Mouse (Mus musculus) liver, embryonic 11.5 days (tissue): ENCODE data around the gene Ccdc88c. TPM values are rescaled to one million over a fixed set of nuclear protein-coding genes. Genes with fewer than 3 reads are reported as not detected.

Source experiments
- ATAC-seq: fragments of 200-750 bp; cut with Nextera tagmentation; replicated peaks from 2 replicates; pipeline ENCODE4 v1.8.0; 2017; ENCODE audit warnings: moderate number of reproducible peaks, mild to moderate bottlenecking, moderate TSS enrichment, moderate library complexity; ENCODE audit not compliant: low FRiP score
- DNase-seq: peaks from one replicate; pipeline ENCODE4 v3.0.0-alpha.2; 2017; ENCODE audit warnings: low spot score
- H3K27ac ChIP-seq: fragments of 300-500 bp; sonication (generic); 2 replicates; pipeline ENCODE4 v1.5.1; 2014; ENCODE audit warnings: mild to moderate bottlenecking, low read depth, low read length, control low read depth
- H3K27me3 ChIP-seq: fragments of 300-500 bp; sonication (generic); replicated peaks from 2 replicates; pipeline ENCODE4 v1.6.1; 2014; ENCODE audit warnings: low read length, mixed read lengths; ENCODE audit not compliant: control insufficient read depth, insufficient read depth
- H3K36me3 ChIP-seq: fragments of 300-500 bp; sonication (generic); 2 replicates; pipeline ENCODE4 v1.6.1; 2014; ENCODE audit warnings: mild to moderate bottlenecking, low read length, moderate library complexity, mixed read lengths; ENCODE audit not compliant: control insufficient read depth, insufficient read depth
- H3K4me1 ChIP-seq: fragments of 300-500 bp; sonication (generic); replicated peaks from 2 replicates; pipeline ENCODE4 v1.6.1; 2014; ENCODE audit warnings: low read length, mixed read lengths; ENCODE audit not compliant: control insufficient read depth, insufficient read depth
- H3K4me2 ChIP-seq: fragments of 300-500 bp; sonication (generic); 2 replicates; pipeline ENCODE4 v1.6.1; 2014; ENCODE audit warnings: mild to moderate bottlenecking, control low read depth, moderate library complexity
- H3K4me3 ChIP-seq: fragments of 300-500 bp; sonication (generic); 2 replicates; pipeline ENCODE4 v1.5.1; 2014; ENCODE audit warnings: low read depth, low read length, control low read depth
- H3K9ac ChIP-seq: fragments of 300-500 bp; sonication (generic); 2 replicates; pipeline ENCODE4 v1.6.1; 2014; ENCODE audit warnings: low read depth, low read length, control low read depth
- H3K9me3 ChIP-seq: fragments of 300-500 bp; sonication (generic); 2 replicates; pipeline ENCODE4 v1.6.1; 2016; ENCODE audit warnings: low read length, inconsistent platforms, mixed read lengths; ENCODE audit not compliant: control insufficient read depth
- WGBS: fragments of 180-500 bp; shearing (Covaris S2); extraction: QIAGEN DNeasy Blood & Tissue Kit; methylation state at CpG from one replicate; pipeline ENCODE4 v1.1.7; 2014; 5-methylcytosine and 5-hydroxymethylcytosine counted together
- polyA plus RNA-seq: library from polyadenylated mRNA; unstranded; fragments of >200 nt; fragmentation: Nextera tagmentation; extraction: Ambion mirVana; gene quantifications from 2 replicates; pipeline ENCODE4 v1.2.1, GENCODE M21; 2014

Gene Ccdc88c
- polyA plus RNA-seq, 1 experiment from 2014 or later = 13.3 TPM

- H3K27ac ChIP-seq = peak overlapping the region; percentile 96
- H3K9me3 ChIP-seq = no peaks in the 10 kb centered on the region
- DNase-seq (peak; percentile 78), ATAC-seq (peak; percentile 55)
- H3K4me1 ChIP-seq = peaks cover 66% of the 10 kb centered on the region
- H3K27me3 ChIP-seq = no peaks in the 10 kb centered on the region
- 0 out of 2 replicates have a peak, but pooled peaks cover 1% of the 10 kb centered on the region for H3K36me3 ChIP-seq
- H3K9ac ChIP-seq = peak overlapping the region; percentile 16; the same call in 1 of the 2 replicates
- 24% methylated on average over 5 of the region's 5 CpGs for WGBS
- no peak overlapping the region for H3K4me2 ChIP-seq
- H3K4me3 ChIP-seq = no peak overlapping the region
Measured at GRCm38 (mm10) chr12:100958006-100958405, 70.8 kb downstream of the Ccdc88c start.

GRCm38 (mm10) chr12:100957257-100957656 is 71.6 kb downstream of the Ccdc88c start:
- Histone ChIP-seq H3K9me3 (no peaks in the 10 kb centered on the region), H3K36me3 (0 out of 2 replicates have a peak, but pooled peaks cover 2% of the 10 kb centered on the region), H3K27ac (peak overlapping the region; percentile 96), H3K4me3 (no peak overlapping the region), H3K9ac (peak overlapping the region; percentile 37), H3K27me3 (no peaks in the 10 kb centered on the region), H3K4me2 (peak overlapping the region; percentile 10), H3K4me1 (peaks cover 72% of the 10 kb centered on the region)
- DNase-seq (no peak), ATAC-seq (no peak)
- WGBS = 74% methylated on average over 3 of the region's 3 CpGs

DNA sequence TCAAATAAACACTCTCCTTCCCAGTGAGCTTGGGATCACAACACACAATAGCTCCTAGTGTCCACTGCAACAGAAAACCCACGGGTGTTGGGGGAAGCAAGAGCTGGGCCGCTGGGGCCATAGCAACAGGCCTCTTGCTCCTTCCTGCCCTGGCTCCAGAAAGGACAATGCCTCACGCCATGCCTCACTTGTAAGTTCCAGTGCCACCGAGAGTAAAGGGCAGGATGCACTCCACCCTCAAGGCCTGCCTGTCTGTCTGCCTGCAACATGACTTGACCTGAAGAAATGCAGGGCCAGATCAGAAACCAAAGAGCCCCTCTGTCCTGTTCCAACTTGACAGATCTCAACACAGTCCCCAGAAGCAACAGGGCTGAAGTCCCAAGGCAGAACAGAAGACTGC is 72.0 kb downstream of the Ccdc88c start:
- Histone ChIP-seq H3K27ac (peak overlapping the region; percentile 96), H3K9me3 (no peaks in the 10 kb centered on the region), H3K4me2 (peak overlapping the region; percentile 61), H3K4me1 (peaks cover 73% of the 10 kb centered on the region), H3K36me3 (0 out of 2 replicates have a peak, but pooled peaks cover 2% of the 10 kb centered on the region), H3K27me3 (no peaks in the 10 kb centered on the region), H3K4me3 (no peak overlapping the region), H3K9ac (peak overlapping the region; percentile 37)
- ATAC-seq = no peak
- DNase-seq = no peak
- 59% methylated on average over 4 of the region's 4 CpGs for WGBS

DNA sequence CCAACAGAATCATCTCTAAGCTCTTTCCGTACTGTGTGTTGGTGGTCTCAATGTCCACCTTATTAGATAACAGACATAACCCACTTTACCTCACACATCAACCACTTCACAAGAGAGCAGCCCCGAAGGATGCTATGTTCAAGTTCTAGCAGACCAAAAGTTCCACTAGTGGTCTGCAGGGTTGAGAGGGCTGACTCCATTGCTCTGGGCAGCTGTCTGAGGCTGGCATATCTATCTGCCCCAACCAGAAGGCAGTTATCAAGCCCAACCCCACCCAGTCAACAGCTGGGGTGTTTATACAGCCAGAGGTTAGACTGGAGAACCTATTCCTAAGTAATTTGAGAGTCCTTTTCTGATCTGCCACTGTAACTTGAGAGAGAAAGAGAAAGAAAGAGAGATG is 72.8 kb downstream of the Ccdc88c start:
- Histone ChIP-seq H3K27me3 (no peaks in the 10 kb centered on the region), H3K27ac (peak overlapping the region; percentile 96), H3K36me3 (0 out of 2 replicates have a peak, but pooled peaks cover 2% of the 10 kb centered on the region), H3K9ac (peak overlapping the region; percentile 60), H3K4me3 (no peak overlapping the region), H3K4me2 (peak overlapping the region; percentile 61), H3K4me1 (peaks cover 73% of the 10 kb centered on the region), H3K9me3 (no peaks in the 10 kb centered on the region)
- WGBS = 64% methylated on average over 2 of the region's 2 CpGs
- peak; percentile 85 for ATAC-seq
- DNase-seq = peak; percentile 52

- Histone ChIP-seq H3K27me3 (no peaks in the 10 kb centered on the region), H3K4me3 (no peak overlapping the region), H3K9ac (no peak overlapping the region), H3K4me1 (peaks cover 60% of the 10 kb centered on the region), H3K27ac (no peak overlapping the region), H3K36me3 (0 out of 2 replicates have a peak, but pooled peaks cover 2% of the 10 kb centered on the region), H3K4me2 (no peak overlapping the region), H3K9me3 (no peaks in the 10 kb centered on the region)
- WGBS = 48% methylated on average over 8 of the region's 8 CpGs
- ATAC-seq (no peak), DNase-seq (no peak)
Measured at GRCm38 (mm10) chr12:100953926-100954325, 74.9 kb downstream of the Ccdc88c start.

DNA sequence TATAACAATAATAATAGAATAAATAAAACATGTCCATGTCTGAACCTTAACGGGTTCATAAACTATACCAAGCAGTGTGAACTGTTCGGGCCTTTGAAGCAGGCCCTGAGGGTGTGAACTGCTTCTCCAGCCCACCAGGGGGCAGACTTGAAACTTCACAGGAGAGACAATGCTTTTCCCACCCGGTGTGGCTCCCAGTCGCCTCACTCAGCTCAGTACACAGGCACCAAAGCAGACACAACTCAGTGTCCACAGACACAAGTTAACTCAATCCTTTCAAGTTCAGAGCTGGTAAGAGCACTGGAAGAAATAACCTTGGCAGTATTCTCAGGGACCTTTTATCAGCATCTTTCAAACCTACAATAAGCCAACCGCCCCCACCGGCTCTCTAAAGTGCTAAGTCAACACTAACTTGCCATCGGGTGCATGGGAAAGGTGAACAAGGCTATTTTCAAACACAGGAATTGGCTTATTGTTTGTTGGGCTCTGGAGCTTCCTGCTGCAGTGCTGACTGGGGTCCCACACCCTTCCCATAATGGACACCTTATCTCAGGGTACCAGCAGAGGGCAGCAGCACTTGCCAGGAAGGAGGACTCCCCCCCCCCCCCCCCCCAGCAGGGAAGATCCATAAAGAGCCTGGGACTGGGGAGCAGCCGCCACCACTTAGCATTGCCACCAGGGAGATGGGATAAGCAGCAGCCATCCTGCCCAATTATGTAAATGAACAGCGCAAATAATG is 76.5 kb downstream of the Ccdc88c start:
- H3K4me2 ChIP-seq = no peak overlapping the region
- peaks cover 45% of the 10 kb centered on the region for H3K4me1 ChIP-seq
- ATAC-seq = peak; percentile 64
- no peak overlapping the region for H3K9ac ChIP-seq
- no peaks in the 10 kb centered on the region for H3K27me3 ChIP-seq
- peak; percentile 66 for DNase-seq
- H3K36me3 ChIP-seq = peaks cover 5% of the 10 kb centered on the region; the same call in 1 of the 2 replicates
- no peaks in the 10 kb centered on the region for H3K9me3 ChIP-seq
- H3K27ac ChIP-seq = 0 out of 2 replicates have a peak overlapping the region, but pooled peaks have one; percentile 20
- WGBS = 42% methylated on average over 9 of the region's 9 CpGs
- H3K4me3 ChIP-seq = no peak overlapping the region

- Histone ChIP-seq H3K9ac (no peak overlapping the region), H3K36me3 (peaks cover 17% of the 10 kb centered on the region; the same call in 1 of the 2 replicates), H3K4me1 (peaks cover 17% of the 10 kb centered on the region), H3K4me3 (no peak overlapping the region), H3K27me3 (no peaks in the 10 kb centered on the region), H3K27ac (no peak overlapping the region), H3K4me2 (no peak overlapping the region), H3K9me3 (no peaks in the 10 kb centered on the region)
- ATAC-seq (no peak), DNase-seq (no peak)
- WGBS = 84% methylated on average over 5 of the region's 5 CpGs
Measured at GRCm38 (mm10) chr12:100949146-100949545, 79.7 kb downstream of the Ccdc88c start.

DNA sequence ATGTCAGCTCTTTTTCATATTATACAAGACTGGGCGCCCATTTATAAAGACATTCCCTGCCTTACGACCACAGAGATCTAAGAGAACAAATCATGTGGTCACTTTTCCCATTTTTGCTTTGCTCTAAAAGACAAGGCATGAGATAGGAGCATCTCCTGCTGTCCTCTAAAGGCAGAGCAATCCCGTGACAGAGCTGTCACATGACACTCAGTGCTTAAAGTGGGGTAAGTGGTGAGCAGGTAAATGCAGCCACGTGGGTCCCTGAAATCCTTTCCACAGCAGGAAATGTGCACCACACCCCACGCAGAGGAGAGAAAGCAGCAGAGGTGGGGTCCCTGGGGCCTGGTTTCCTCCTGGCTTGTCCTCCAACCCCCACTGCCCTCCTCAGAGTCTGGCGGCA is 80.8 kb downstream of the Ccdc88c start:
- peaks cover 16% of the 10 kb centered on the region; the same call in 1 of the 2 replicates for H3K36me3 ChIP-seq
- ATAC-seq = no peak

GRCm38 (mm10) chr12:100945948-100946347 is 82.9 kb downstream of the Ccdc88c start:
- Histone ChIP-seq H3K4me3 (no peak overlapping the region), H3K27me3 (no peaks in the 10 kb centered on the region), H3K27ac (no peak overlapping the region), H3K9me3 (no peaks in the 10 kb centered on the region), H3K4me1 (no peaks in the 10 kb centered on the region), H3K4me2 (no peak overlapping the region), H3K36me3 (peaks cover 14% of the 10 kb centered on the region; the same call in 1 of the 2 replicates), H3K9ac (no peak overlapping the region)
- DNase-seq = no peak
- ATAC-seq = no peak
- WGBS = 85% methylated on average over 12 of the region's 12 CpGs

More for the DNA sequence above, 80.8 kb downstream of the Ccdc88c start:
- H3K9me3 ChIP-seq = no peaks in the 10 kb centered on the region
- no peak overlapping the region for H3K4me3 ChIP-seq
- WGBS = 82% methylated on average over 6 of the region's 6 CpGs
- no peak overlapping the region for H3K9ac ChIP-seq
- peaks cover 7% of the 10 kb centered on the region; the same call in 1 of the 2 replicates for H3K4me1 ChIP-seq
- no peak for DNase-seq
- H3K27me3 ChIP-seq = no peaks in the 10 kb centered on the region
- H3K27ac ChIP-seq = no peak overlapping the region
- no peak overlapping the region for H3K4me2 ChIP-seq
